Mouse (Mus musculus) right cerebral cortex, postnatal 36 days (tissue): Measurements from ENCODE around the gene Exoc6b.

Experiments
- DNase-seq, 2 experiments: peaks; one replicate each; pipeline ENCODE4 v3.0.0; 2022; ENCODE audit warnings: low spot score in 2 of 2, mixed read lengths in 1 of 2

Gene Exoc6b

DNA sequence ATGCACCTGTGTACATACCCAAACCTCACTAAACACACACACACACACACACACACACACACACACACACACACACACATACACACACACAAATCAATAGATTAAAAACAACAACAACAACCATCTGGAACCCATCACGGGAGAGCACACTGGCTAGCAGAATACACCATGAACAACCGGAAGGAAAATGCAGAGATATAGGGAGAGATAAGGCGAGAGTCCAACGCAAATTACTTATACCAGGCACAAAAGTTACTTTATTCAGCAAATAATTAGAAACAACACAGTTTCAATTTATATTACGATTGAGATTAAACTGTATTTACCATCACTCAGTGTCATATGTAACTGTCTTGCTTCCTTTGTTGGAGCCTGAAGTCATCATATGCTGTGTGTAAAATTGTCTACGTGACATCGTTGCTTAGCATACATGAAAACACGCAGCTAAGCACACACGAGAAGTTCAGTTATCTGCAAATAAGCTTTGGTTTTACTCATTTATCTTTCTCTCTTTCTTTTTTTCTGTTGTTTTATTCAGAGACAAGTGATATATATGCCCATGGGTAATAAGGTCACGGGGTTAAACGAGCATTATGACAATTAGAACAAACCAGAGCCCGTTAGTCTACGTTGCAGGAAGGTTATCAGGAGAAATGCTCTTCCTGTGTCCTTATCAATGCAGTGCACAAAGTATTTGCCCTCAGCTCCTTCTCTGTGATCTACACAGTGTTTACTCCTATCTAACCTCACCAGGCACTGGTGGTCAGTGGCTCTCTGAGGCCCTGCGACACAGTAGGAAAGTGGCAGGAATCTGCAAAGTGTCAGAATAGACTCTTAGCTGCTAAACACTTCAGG lies 186.4 kb downstream of the Exoc6b start:
- no peak for DNase-seq

DNA sequence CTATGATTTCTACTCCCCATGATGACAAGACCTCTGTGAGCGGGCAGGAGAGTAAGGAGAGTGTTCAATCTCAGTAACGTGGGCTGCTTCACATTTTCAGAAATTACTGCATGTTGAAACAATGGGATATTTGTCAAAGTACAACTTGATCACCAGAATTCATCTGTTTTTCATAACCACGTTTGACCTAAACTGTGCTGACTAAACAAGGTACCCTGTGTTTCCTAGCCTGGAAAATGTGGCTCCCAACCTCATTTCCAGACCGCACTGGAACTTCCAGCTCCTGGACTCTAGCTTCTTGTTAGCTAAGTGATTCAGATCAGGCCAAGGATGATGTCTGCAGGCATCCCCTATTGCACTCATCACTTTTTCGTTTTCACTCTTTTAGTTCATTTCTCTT lies 193.4 kb downstream of the Exoc6b start:
- DNase-seq, result no peak

GRCm38 (mm10) chr6:84867114-84867513 lies 202.2 kb downstream of the Exoc6b start:
- no peak for DNase-seq

- no peak for DNase-seq
Measured at GRCm38 (mm10) chr6:84864625-84865024, 204.7 kb downstream of the Exoc6b start.

GRCm38 (mm10) chr6:84863816-84864375 lies 205.4 kb downstream of the Exoc6b start:
- no peak for DNase-seq

GRCm38 (mm10) chr6:84845665-84846064 lies 223.6 kb downstream of the Exoc6b start:
- DNase-seq, result no peak

DNA sequence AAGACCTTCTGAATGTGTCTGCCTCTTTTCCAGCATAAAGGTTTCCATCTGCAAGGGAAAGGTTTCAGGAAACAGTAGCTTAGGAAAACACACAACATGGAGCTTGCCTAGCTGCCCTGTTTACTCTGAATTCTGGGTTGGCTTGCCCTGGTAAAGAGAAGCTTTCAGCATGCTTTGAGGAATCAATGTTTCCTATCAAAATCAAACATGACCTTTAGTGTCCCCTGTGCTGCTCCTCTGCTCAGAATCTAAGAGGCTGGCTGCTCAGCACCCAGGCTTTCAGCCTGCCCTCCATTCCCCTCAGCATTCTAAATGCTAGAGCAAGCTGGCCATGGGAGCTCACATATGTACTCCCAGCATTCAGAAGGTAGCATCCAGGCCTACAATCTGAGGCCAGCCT lies 228.2 kb downstream of the Exoc6b start:
- no peak for DNase-seq

DNA sequence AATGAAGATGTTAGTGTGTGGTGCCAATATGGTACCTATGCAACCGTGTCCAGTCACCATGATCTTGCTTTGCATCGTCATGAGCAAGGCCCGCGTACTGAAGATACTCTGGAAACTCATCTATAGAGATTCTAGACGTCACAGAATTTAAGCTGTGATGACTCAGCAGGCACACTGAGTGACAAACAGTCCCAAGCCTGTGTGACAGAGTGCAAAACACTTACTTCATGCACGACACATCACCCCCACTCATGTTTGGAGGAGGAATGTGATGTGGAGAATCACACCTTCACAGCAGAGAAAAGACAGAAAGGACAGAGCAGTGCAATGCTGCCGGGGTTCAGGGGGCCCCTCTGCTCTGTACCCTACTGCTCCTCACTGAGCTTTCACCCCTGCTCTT lies 261.8 kb downstream of the Exoc6b start:
- peak in 1 of 2 experiments; percentile 10 for DNase-seq

- no peak for DNase-seq
Measured at GRCm38 (mm10) chr6:84806132-84806730, 263.1 kb downstream of the Exoc6b start.

DNA sequence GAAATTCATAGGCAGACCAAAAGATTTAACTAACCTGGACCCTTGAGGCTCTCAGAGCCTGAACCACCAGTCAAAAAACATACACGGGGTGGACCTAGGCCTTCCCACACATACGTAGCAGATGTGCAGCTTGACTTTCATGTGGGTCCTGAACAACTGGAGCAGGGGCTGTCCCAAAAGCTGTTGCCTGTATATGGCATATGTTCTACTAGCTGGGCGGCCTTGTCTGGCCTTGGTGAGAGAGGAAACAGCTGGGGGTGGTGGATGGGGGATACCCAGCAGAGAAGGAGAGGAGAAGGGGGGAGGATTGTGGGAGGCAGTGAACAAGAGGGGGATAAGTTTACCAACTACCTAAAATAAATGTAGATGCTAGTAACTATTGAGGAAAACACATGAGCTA lies 270.6 kb downstream of the Exoc6b start:
- DNase-seq, result no peak

DNA sequence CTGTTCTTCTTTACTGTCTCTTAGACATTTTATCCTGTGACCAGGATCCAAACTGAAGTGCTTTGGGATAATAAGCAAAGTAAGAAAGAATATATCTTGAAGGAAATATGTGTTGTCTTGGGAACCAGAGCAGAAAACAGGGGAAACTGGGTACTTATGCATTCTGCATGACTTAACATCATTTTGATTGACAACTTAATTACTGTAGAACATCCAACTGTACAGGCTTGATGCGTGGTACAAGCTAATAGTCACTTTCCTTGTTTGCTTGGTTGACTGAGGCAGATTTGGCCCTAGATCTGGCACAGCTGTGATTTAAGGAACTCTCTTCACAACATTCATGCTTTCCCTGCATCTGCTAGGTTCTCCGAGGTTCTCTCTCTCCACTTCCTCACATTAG lies 285.3 kb downstream of the Exoc6b start:
- no peak for DNase-seq

DNA sequence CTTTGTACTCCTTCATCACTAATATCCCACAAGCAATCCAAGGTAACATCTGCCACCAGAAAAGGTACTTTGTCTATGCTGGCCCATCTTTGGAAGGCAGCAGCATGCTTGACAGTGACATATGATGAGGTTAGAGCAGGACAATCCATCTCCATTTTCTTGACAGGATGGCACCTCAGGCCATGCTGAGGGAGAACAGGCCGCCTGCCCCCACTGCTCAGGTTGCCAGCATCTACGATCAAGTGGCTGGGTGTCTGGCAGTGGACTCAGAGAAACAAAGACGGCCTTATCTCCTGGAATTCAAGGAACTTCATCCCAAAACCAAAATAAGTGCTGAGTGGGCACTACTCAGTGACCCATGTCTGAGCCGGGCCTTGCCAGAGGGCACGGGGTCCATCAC lies 289.3 kb downstream of the Exoc6b start:
- no peak for DNase-seq

GRCm38 (mm10) chr6:84778970-84779369 lies 290.3 kb downstream of the Exoc6b start:
- DNase-seq, result no peak

- DNase-seq, result no peak
Measured at GRCm38 (mm10) chr6:84775908-84776307, 293.4 kb downstream of the Exoc6b start.

DNA sequence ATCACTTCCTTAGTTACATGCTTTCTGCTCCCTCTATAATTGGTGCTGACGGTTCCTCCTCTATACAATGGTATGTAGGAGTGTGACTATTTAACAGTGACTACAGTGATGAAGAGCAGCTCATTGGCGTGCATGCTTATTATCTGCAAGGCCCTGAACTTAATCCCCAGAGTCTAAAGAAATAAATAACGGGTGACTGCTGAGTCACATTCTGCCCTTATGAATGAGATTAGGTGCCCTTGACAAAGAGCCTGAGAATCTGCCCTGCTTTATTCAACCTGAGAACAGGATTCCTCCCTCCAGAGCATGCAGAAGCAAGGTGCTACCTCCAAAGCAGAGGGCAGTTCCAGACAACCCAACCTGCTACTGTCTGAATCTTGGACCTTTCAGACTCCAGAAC lies 314.0 kb downstream of the Exoc6b start:
- DNase-seq, result no peak

- no peak for DNase-seq
Measured at GRCm38 (mm10) chr6:84752806-84753420, 316.4 kb downstream of the Exoc6b start.

- no peak for DNase-seq
Measured at GRCm38 (mm10) chr6:84751409-84751808, 317.9 kb downstream of the Exoc6b start.

- no peak for DNase-seq
Measured at GRCm38 (mm10) chr6:84746847-84747395, 322.4 kb downstream of the Exoc6b start.

GRCm38 (mm10) chr6:84746193-84746846 lies 323.0 kb downstream of the Exoc6b start:
- DNase-seq, result no peak

GRCm38 (mm10) chr6:84745570-84745969 lies 323.7 kb downstream of the Exoc6b start:
- DNase-seq, result no peak

DNA sequence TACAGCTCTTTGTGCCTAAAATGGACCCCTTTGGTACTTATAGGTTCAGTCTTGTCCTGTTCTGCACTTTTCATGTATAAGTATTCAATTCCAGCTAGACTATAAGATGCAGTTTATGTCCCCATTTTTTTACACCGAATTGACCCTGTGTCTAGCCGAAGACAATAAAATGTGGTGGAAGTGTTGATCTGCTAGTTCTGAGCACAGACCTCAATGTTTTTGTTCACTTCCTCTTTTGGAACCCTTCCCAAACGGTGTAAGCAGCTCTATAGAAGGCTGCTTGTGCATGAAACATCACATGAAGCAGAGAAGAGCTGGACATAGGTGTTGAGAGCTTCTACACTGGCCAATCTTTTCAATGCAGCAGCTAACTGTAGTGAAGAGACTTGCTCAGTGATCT lies 327.1 kb downstream of the Exoc6b start:
- DNase-seq, result no peak

GRCm38 (mm10) chr6:84736942-84737341 lies 332.4 kb downstream of the Exoc6b start:
- DNase-seq, result no peak
